Mouse (Mus musculus) midbrain, postnatal 0 days (tissue): ENCODE data around the gene Tspan1. TPM values are rescaled to one million over a fixed set of nuclear protein-coding genes. Genes with fewer than 3 reads are reported as not detected.

Source experiments
- ATAC-seq: fragments of 200-750 bp; cut with Nextera tagmentation; 2 replicates; pipeline ENCODE4 v1.8.0; 2017; ENCODE audit warnings: moderate number of reproducible peaks, mild to moderate bottlenecking, moderate TSS enrichment, moderate library complexity; ENCODE audit not compliant: low FRiP score
- DNase-seq: peaks from one replicate; pipeline ENCODE4 v3.0.0-alpha.2; 2015; ENCODE audit warnings: low spot score
- H3K27ac ChIP-seq: fragments of 300-500 bp; sonication (generic); 2 replicates; pipeline ENCODE4 v1.5.1; 2014; ENCODE audit warnings: low read depth, mild to moderate bottlenecking, low read length, mixed read lengths
- H3K27me3 ChIP-seq: fragments of 300-500 bp; sonication (generic); 2 replicates; pipeline ENCODE4 v1.6.1; 2014; ENCODE audit warnings: low read length, control low read depth, mixed read lengths; ENCODE audit not compliant: insufficient read depth
- H3K36me3 ChIP-seq: fragments of 300-500 bp; sonication (generic); 2 replicates; pipeline ENCODE4 v1.6.1; 2014; ENCODE audit warnings: low read length, control low read depth, mixed read lengths; ENCODE audit not compliant: insufficient read depth
- H3K4me1 ChIP-seq: fragments of 300-500 bp; sonication (generic); 2 replicates; pipeline ENCODE4 v1.6.1; 2014; ENCODE audit warnings: mild to moderate bottlenecking, control low read depth, antibody characterized with exemption, low read length, mixed read lengths; ENCODE audit not compliant: insufficient read depth
- H3K4me2 ChIP-seq: fragments of 300-500 bp; sonication (generic); 2 replicates; pipeline ENCODE4 v1.6.1; 2014; ENCODE audit warnings: low read depth, mild to moderate bottlenecking, low read length, mixed read lengths; ENCODE audit not compliant: poor library complexity, severe bottlenecking
- H3K4me3 ChIP-seq: fragments of 300-500 bp; sonication (generic); 2 replicates; pipeline ENCODE4 v1.5.1; 2014; ENCODE audit warnings: low read depth, mild to moderate bottlenecking, low read length, moderate library complexity
- H3K9ac ChIP-seq: fragments of 300-500 bp; sonication (generic); replicated peaks from 2 replicates; pipeline ENCODE4 v1.6.1; 2014; ENCODE audit warnings: mild to moderate bottlenecking, low read length, moderate library complexity, mixed read lengths; ENCODE audit not compliant: poor library complexity, severe bottlenecking
- H3K9me3 ChIP-seq: fragments of 300-500 bp; sonication (generic); 2 replicates; pipeline ENCODE4 v1.6.1; 2016; ENCODE audit warnings: low read length, control low read depth
- CTCF ChIP-seq: IDR thresholded peaks from 2 replicates; pipeline ENCODE4 v1.5.1; 2016; ENCODE audit warnings: antibody characterized with exemption, mild to moderate bottlenecking
- WGBS: fragments of 180-500 bp; shearing (Covaris S2); extraction: QIAGEN DNeasy Blood & Tissue Kit; methylation state at CpG from one replicate; pipeline ENCODE4 v1.1.7; 2014; 5-methylcytosine and 5-hydroxymethylcytosine counted together
- polyA plus RNA-seq: library from polyadenylated mRNA; unstranded; fragments of >200 nt; fragmentation: Nextera tagmentation; extraction: Ambion mirVana; gene quantifications from 2 replicates; pipeline ENCODE4 v1.2.1, GENCODE M21; 2015
- total RNA-seq: library from RNA; depleted of rRNA; stranded (reverse); fragments of >200 nt; gene quantifications from 2 replicates; pipeline ENCODE4 v1.2.3, GENCODE M21; 2014; rRNA removed

Gene Tspan1
- 0.57 and 0.77 TPM in 2 replicates for total RNA-seq
- polyA plus RNA-seq: 0.26 and 0.31 TPM in 2 replicates

GRCm38 (mm10) chr4:116167404-116167803 is at the start of gene Tspan1:
TSS of gene Tspan1 (minus strand) at chr4:116167601.
- H3K4me2 ChIP-seq: no peak within 1 kb of the TSS
- no peak within 1 kb of the TSS for H3K4me3 ChIP-seq
- TF ChIP-seq CTCF: peak; percentile 16; the same call in 1 of the 2 replicates
- H3K27ac ChIP-seq: no peak within 1 kb of the TSS
- no peak within 1 kb of the TSS for H3K9ac ChIP-seq
- DNase-seq (no peak), ATAC-seq (no peak)
- no peaks in the 10 kb centered on the region for H3K36me3 ChIP-seq
- 31% methylated on average over 7 of the region's 7 CpGs for WGBS
- H3K9me3 ChIP-seq: no peaks in the 10 kb centered on the region
- no peaks in the 10 kb centered on the region for H3K27me3 ChIP-seq
- H3K4me1 ChIP-seq: no peaks in the 10 kb centered on the region

- Histone ChIP-seq H3K4me1 (peaks cover 4% of the 10 kb centered on the region; the same call in 1 of the 2 replicates), H3K4me3 (no peak overlapping the region), H3K9me3 (no peaks in the 10 kb centered on the region), H3K27me3 (no peaks in the 10 kb centered on the region), H3K27ac (no peak overlapping the region), H3K9ac (no peak overlapping the region), H3K36me3 (no peaks in the 10 kb centered on the region), H3K4me2 (no peak overlapping the region)
- peak; percentile 47 for DNase-seq
- ATAC-seq: no peak
- 60% methylated on average over 2 of the region's 2 CpGs for WGBS
- no peak for TF ChIP-seq CTCF
Observed at GRCm38 (mm10) chr4:116217046-116217445, 49.6 kb upstream of the Tspan1 start.

DNA sequence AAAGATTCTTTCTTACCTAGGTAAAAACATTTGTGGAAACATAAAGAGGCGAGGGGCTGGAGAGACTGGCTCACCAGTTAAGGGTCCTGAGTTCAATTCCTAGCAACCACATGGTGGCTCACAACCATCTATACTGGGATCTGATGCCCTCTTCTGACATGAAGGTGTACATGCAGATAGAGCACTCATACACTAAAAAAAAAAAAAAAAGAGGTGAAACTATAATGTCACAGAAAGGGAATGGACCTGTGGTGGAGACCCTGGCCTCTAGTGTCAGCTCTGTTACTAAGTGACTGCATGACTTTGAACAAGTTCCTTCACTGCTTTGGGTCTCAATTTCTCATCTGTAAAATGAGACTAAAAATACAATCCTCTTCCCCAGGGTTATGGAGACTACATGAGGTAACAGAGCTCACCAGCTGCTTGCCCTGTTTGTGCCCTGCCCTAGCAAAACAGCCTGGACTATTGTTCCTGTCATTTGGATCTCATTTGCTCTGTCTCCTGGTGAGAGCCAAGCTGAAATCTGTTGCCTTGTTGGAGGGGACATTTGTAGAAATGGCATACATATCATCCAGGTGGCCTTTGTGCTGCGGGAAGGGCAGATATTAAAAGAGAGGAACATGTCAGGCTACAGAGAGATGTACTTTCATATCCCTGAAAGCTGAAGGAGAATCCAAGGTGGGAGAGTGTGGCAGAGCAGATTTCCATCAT is 48.6 kb upstream of the Tspan1 start:
- H3K4me3 ChIP-seq: no peak overlapping the region
- H3K4me1 ChIP-seq: peaks cover 4% of the 10 kb centered on the region; the same call in 1 of the 2 replicates
- no peak overlapping the region for H3K9ac ChIP-seq
- DNase-seq: no peak
- no peaks in the 10 kb centered on the region for H3K36me3 ChIP-seq
- no peak overlapping the region for H3K4me2 ChIP-seq
- ATAC-seq: no peak
- no peaks in the 10 kb centered on the region for H3K9me3 ChIP-seq
- H3K27me3 ChIP-seq: no peaks in the 10 kb centered on the region
- no peak for TF ChIP-seq CTCF
- no peak overlapping the region for H3K27ac ChIP-seq
- WGBS: 89% methylated on average over 2 of the region's 2 CpGs

DNA sequence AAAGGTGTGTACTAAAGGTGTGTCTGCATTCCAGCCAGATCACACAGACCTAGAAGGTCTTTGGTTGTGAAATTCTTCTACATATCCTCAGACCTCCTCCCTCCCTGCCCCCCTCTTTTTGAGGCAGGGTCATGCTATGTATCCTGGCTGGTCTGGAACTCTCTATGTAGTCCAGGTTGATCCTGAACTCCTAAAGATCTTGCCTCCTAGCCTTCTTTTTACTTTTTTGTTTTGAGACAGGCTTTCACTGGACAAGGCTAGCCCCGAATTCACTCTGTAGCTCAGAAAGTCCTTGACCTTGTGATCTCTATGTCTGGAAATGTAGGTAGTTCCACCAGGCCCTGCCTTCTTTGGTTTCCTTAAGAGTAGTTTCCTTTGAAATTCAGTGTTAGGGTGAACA is 41.5 kb upstream of the Tspan1 start:
- H3K9me3 ChIP-seq: no peaks in the 10 kb centered on the region
- ATAC-seq: no peak
- H3K36me3 ChIP-seq: no peaks in the 10 kb centered on the region
- H3K27ac ChIP-seq: no peak overlapping the region
- H3K9ac ChIP-seq: no peak overlapping the region
- H3K4me1 ChIP-seq: no peaks in the 10 kb centered on the region
- H3K27me3 ChIP-seq: no peaks in the 10 kb centered on the region
- no peak for DNase-seq
- no peak overlapping the region for H3K4me2 ChIP-seq
- no peak overlapping the region for H3K4me3 ChIP-seq
- WGBS: 76% methylated on average over 1 of the region's 1 CpGs
- TF ChIP-seq CTCF: no peak

DNA sequence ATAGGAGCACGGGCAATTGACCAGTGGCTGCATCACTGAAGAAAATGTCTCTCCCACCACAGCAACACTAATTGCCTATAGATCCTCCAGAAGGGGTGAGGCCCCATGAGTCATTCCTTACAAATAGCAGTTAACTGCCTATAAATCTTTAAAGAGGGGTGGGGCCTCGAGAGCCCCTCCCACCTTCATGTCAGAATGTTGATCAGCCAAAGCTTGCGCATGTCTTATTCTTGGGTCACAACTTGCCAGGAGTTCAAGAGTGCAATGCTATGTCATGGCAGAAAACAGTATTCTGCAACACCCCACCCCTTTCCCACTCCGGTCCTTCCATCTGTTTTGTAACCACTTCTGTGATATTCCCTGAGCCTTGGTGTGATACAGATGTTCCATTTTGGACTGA is 39.1 kb upstream of the Tspan1 start:
- H3K4me3 ChIP-seq: no peak overlapping the region
- no peaks in the 10 kb centered on the region for H3K4me1 ChIP-seq
- H3K9ac ChIP-seq: no peak overlapping the region
- TF ChIP-seq CTCF: no peak
- no peaks in the 10 kb centered on the region for H3K36me3 ChIP-seq
- no peaks in the 10 kb centered on the region for H3K9me3 ChIP-seq
- ATAC-seq: no peak
- 89% methylated on average over 4 of the region's 4 CpGs for WGBS
- H3K27ac ChIP-seq: no peak overlapping the region
- H3K27me3 ChIP-seq: no peaks in the 10 kb centered on the region
- no peak overlapping the region for H3K4me2 ChIP-seq
- no peak for DNase-seq

DNA sequence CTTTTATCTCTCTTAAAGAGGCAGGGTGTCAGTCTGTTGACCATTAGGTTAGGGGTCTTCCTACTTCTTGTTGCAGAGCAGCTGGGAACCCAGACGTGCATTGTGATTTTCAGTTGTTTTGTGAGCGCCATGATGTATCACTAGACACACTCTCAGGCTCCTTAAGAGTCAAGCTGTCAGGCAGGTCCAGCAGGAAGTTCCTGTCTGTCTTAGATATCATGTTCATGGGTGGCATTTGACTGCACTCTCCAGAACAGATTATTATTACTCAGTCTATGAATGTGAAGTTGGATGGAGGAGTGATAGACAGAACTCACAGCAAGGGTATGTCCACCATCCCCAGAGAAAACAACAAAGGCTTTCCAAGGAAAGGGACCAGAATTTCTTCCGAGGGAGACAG is 37.0 kb upstream of the Tspan1 start:
- Histone ChIP-seq H3K27me3 (no peaks in the 10 kb centered on the region), H3K36me3 (no peaks in the 10 kb centered on the region), H3K4me1 (no peaks in the 10 kb centered on the region), H3K27ac (no peak overlapping the region), H3K4me2 (no peak overlapping the region), H3K9ac (no peak overlapping the region), H3K9me3 (no peaks in the 10 kb centered on the region), H3K4me3 (no peak overlapping the region)
- TF ChIP-seq CTCF: no peak
- WGBS: 72% methylated on average over 3 of the region's 3 CpGs
- DNase-seq: no peak
- no peak for ATAC-seq
